Mouse (Mus musculus) bone marrow macrophage, adult 2 months (primary cell): ENCODE results near the gene Wbp11. TPM values are rescaled to one million over a fixed set of nuclear protein-coding genes. Genes with fewer than 3 reads are reported as not detected.
A peak's percentile ranks its signal among the peaks of the same experiment; 100 is the strongest.

Experiments
- H3K27ac ChIP-seq: 2 replicates; pipeline ENCODE4 v1.5.1; 2012; ENCODE audit warnings: low read depth, low read length; ENCODE audit not compliant: insufficient read depth
- H3K4me1 ChIP-seq: 2 replicates; pipeline ENCODE4 v1.6.1; 2012; ENCODE audit warnings: low read length; ENCODE audit not compliant: control insufficient read depth, insufficient read depth
- H3K4me3 ChIP-seq: 2 replicates; pipeline ENCODE4 v1.5.1; 2012; ENCODE audit warnings: mild to moderate bottlenecking, low read length, moderate library complexity; ENCODE audit not compliant: insufficient read depth
- CTCF ChIP-seq: IDR thresholded peaks from 2 replicates; pipeline ENCODE4 v1.5.1; 2012; ENCODE audit warnings: low read depth, mild to moderate bottlenecking, low read length, moderate library complexity
- POLR2A ChIP-seq: IDR thresholded peaks from 2 replicates; pipeline ENCODE4 v1.6.1; 2012; ENCODE audit warnings: mild to moderate bottlenecking, low read depth, low read length, borderline replicate concordance
- polyA plus RNA-seq: library from polyadenylated mRNA; stranded (reverse); fragments of >200 nt; gene quantifications from 2 replicates; pipeline ENCODE4 v1.2.4, GENCODE M21; 2012; ENCODE audit not compliant: missing spikeins, insufficient read depth, insufficient read length

The Wbp11 gene
- polyA plus RNA-seq, 1 experiment, result 76.4 TPM

GRCm38 (mm10) chr6:136845706-136846480 is 17.9 kb upstream of the Wbp11 start:
- no peak for TF ChIP-seq POLR2A
- no peak for TF ChIP-seq CTCF
- H3K4me3 ChIP-seq, result no peak overlapping the region
- H3K27ac ChIP-seq, result no peak overlapping the region
- no peaks in the 10 kb centered on the region for H3K4me1 ChIP-seq

DNA sequence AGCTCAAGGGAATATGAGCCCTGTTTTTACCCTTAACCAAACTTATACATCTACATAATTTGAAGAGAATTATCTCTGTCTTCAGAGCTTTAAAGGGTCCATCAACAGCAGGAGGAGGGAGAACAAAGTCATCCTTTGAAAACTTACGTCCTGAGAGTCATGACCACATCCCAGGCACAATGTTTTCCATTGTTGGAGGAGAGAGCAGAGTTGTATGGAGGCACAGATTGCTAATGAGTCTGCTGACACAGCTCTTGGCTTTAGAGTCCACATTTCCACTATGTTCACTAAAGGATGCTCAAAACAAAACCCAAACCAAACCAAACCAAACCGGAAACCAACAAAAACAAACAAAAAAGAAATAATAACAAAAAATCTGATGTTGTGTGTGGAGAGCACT is 16.9 kb upstream of the Wbp11 start:
- no peak overlapping the region for H3K4me3 ChIP-seq
- H3K4me1 ChIP-seq, result no peaks in the 10 kb centered on the region
- no peak overlapping the region for H3K27ac ChIP-seq
- TF ChIP-seq CTCF, result no peak
- no peak for TF ChIP-seq POLR2A

DNA sequence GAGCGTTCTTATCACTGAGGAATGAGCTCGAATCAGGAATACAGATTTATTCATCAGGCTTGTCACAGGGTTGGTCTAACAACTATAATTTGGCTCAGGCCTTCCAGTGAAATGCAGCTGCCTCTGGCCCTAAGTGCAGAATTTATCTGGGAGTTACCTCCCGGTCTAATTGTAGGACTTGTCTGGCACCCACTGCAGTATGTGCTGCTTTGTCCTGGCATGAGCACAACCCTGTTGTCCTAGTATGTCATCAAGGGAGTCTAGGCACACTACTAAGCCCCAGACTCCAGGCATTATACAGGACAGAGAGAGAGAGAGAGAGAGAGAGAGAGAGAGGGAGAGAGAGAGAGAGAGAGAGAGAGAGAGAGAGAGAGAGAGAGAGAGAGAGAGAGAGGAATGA is 9.3 kb upstream of the Wbp11 start:
- Histone ChIP-seq H3K27ac (no peak overlapping the region), H3K4me1 (peaks cover 18% of the 10 kb centered on the region), H3K4me3 (no peak overlapping the region)
- TF ChIP-seq POLR2A (no peak), CTCF (no peak)

GRCm38 (mm10) chr6:136835352-136835751 is 7.3 kb upstream of the Wbp11 start, which contains the start of gene Smco3:
Smco3 (minus strand) TSS chr6:136835452.
- TF ChIP-seq CTCF (no peak), POLR2A (no peak)

DNA sequence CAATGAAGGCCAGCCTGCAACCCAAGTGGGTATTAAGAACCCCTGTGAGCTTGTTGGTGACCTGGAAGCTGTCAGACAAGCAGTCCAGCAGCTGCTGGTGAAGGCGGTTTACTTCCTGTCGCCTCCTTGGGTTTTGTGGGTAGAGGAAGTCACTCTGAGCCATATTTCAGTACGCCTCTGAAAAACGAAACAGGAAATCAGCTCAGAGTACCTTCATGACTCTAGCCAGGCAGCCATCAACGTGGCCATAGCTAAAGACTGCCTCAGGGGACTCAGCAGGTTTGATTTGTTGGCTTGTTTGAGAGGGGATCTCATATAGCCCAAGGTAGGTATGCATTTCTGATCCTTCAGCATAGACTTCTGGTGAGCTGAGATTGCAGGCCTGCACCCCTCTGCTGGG is 3.7 kb upstream of the Wbp11 start:
- TF ChIP-seq CTCF (no peak), POLR2A (no peak)
- Histone ChIP-seq H3K4me1 (peaks cover 30% of the 10 kb centered on the region), H3K4me3 (peak overlapping the region; percentile 66), H3K27ac (peak overlapping the region; percentile 78)

More at GRCm38 (mm10) chr6:136835352-136835751, 7.3 kb upstream of the Wbp11 start, which contains the start of gene Smco3:
- no peak within 1 kb of the TSS for H3K27ac ChIP-seq
- no peak within 1 kb of the TSS for H3K4me3 ChIP-seq
- H3K4me1 ChIP-seq, result peaks cover 25% of the 10 kb centered on the region

DNA sequence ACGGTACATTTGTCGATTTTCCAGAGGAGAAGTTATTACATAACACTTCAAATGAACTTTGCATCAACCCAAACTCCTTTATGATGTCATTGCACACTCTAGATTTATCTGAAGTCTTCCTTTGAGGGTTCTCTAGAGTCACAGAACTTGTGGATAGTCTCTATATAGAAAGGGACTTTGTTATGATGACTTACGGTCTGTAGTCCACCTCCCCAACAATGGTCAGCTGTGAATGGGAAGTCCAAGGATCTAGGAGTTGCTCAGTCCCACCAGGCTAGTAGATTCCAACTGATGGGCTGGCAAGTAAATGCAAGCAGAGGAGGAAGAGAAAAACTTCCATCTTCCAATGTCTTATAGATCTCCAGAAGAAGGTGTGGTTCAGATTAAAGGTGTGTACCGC is 648 bp upstream of the Wbp11 start:
- Histone ChIP-seq H3K4me3 (peak overlapping the region; percentile 58), H3K4me1 (peaks cover 23% of the 10 kb centered on the region), H3K27ac (peak overlapping the region; percentile 15)
- TF ChIP-seq CTCF (no peak), POLR2A (no peak)

DNA sequence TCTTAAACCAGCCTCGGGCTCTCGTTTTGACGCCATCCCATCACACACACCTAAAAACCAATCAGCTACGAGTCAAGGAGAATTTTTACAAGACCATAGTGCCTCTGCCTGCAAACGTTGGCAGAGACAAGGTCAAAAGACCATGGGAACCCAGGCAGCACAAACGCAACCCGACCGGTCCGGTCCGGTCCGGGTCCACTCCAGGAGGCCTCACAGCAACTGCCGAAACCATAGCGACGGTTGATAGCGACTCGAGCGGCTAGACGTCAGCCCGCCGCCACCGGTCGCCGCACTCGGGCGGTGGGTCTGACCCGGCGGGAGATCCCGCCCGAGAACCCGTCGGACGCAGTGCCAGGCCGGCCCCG is 535 bp downstream of the Wbp11 start, which contains the start of gene BC049715:
Gene BC049715, plus strand, starts transcription at position 111 of the 365 bp plus-strand sequence.
- peak within 1 kb of the TSS; percentile 84 for H3K4me3 ChIP-seq
- H3K27ac ChIP-seq, result peak within 1 kb of the TSS; percentile 74
- TF ChIP-seq POLR2A (no peak), CTCF (no peak)
- H3K4me1 ChIP-seq, result peaks cover 20% of the 10 kb centered on the region

GRCm38 (mm10) chr6:136827116-136827515 is 917 bp downstream of the Wbp11 start:
- Histone ChIP-seq H3K27ac (peak overlapping the region; percentile 74), H3K4me3 (peak overlapping the region; percentile 84), H3K4me1 (peaks cover 18% of the 10 kb centered on the region)
- TF ChIP-seq POLR2A (no peak), CTCF (no peak)

DNA sequence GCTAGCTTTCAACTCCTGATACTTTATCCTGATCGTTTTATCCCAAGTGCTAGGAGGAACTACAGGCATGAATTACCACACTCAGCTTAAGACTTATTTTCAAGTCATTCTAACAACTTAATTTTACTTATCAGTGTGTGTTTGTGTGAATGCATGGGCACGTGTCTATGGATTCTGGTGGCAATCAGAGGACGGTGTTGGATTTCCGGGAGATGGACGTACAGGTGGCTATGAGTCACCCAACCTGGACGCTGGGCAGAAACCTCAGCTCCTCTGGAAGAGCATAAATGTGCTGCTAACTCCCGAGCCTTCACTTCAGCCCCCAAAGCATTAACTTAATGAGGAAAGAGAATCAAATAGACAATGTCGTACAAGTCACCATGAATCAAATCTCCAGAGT is 3.0 kb downstream of the Wbp11 start:
- no peak for TF ChIP-seq POLR2A
- no peak for TF ChIP-seq CTCF
- Histone ChIP-seq H3K27ac (no peak overlapping the region), H3K4me1 (peaks cover 11% of the 10 kb centered on the region), H3K4me3 (no peak overlapping the region)

- H3K4me1 ChIP-seq, result peaks cover 5% of the 10 kb centered on the region
- H3K4me3 ChIP-seq, result no peak overlapping the region
- no peak overlapping the region for H3K27ac ChIP-seq
- no peak for TF ChIP-seq CTCF
- no peak for TF ChIP-seq POLR2A
Measured at GRCm38 (mm10) chr6:136821086-136821485, 6.9 kb downstream of the Wbp11 start.
